Mouse (Mus musculus): ENCODE results near the gene Bcor.

Gene Bcor

DNA sequence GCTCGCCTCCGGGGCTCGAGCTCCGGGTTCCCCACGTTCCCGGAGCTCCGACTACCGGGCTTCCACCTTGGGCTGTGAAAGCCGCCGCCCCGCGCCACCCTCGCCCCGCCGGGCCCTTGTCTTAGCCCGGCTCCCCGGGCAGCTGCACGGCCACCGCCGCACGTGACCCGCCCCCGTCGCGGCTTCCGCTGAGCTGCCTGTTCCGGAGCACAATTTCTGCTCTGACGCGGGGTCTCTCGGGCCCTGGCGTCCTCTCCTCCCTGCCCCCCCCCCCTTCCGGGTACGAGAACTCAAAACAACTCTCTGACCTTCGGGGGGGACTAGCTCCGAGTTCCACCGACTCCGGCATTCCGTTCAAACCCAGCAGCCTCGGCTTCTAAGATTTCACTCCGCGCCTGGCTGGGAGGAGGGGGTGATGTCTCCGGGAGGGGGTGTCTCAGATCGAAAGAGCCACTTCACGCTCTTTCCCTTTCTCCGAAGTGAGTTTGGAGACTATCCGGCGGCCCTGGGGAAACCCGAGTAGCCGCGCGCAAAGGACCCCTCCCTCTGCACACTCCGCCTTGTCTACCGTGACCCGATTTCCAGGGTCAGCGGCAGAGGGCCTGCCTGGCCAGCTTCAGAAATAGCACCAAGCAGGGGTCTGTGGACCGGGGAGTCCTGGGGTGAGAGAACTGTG is at the start of gene Bcor:
Bcor (minus strand) TSS at position 375 of the 676 bp plus-strand sequence.
- DNase-seq (ENCODE audit: low spot score), result peak; percentile 57

GRCm38 (mm10) chrX:12202951-12203350 is 42.8 kb upstream of the Bcor start:
- no peak for DNase-seq (ENCODE audit: low spot score)

- no peak for DNase-seq (ENCODE audit: low spot score)
Observed at GRCm38 (mm10) chrX:12201111-12201510, 41.0 kb upstream of the Bcor start.

GRCm38 (mm10) chrX:12195234-12195919 is 35.2 kb upstream of the Bcor start:
- DNase-seq (ENCODE audit: low spot score), result no peak

- DNase-seq (ENCODE audit: low spot score), result no peak
Observed at GRCm38 (mm10) chrX:12192343-12192742, 32.2 kb upstream of the Bcor start.

- DNase-seq (ENCODE audit: low spot score), result no peak
Observed at GRCm38 (mm10) chrX:12189511-12189910, 29.4 kb upstream of the Bcor start.

GRCm38 (mm10) chrX:12175198-12175960 is 15.2 kb upstream of the Bcor start:
- no peak for DNase-seq (ENCODE audit: low spot score)

DNA sequence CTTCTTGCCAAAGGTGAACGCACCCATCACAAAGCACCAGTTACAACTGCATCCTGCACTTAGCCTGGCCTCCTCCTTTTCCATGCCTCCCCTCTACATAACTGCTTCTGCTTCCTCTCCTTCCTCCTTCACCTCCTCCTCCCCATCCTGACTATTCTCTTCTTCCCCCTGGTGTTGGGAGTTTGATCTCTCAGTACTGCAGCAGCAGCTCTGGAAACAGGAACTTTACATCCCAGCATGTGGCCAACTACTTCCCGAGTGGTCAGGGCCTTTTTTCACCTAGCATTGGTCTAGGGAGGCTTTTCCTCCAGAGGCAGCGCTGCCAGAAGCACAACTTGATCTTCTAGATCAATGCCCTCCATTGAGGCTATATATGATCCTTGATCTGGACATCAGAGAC is 10.0 kb upstream of the Bcor start:
- DNase-seq (ENCODE audit: low spot score), result no peak

DNA sequence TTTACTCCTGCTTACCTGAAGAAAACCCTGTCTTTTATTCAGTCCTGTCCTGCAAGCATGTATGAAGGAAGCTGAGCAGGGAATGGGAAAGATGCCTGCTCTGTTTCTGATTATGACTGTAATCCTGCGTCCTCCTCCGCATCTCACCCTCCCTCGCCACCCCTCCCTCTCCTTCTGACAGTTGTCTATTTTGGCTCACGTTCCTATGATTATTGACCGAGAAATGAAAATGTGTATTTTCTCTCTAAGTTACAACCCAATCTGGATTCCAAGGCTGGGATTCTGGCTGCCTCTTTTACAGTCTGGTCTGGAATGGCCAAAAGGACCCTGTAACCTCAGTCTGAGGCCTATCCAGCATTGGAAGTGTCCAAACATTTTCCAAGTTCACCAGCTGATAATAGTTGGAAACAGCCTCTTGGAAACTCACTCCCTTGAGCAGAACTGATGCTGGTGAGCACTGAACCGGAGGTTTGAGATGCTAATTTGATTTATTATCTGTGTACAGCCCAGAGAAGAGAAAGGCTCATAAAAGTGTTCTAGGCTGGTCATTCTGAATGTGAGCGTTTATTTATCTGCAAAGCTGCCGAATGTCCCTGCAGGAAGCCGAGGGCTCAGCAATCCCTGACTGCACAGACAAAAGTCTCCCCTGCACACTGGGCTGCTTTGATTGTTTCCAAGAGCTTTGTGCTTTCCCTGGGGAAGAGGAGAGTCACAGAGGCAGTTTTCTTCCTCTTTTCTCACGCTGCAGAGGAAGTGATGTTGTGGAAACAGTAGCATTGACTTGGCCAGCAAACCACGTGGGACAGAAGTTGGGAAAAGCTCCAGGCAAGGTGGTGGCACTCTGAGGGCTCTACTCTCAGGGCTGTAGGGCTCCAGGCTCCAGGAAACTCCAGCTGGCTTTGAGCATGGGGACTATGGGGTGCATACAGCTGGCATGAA is 4.7 kb upstream of the Bcor start:
- no peak for DNase-seq (ENCODE audit: low spot score)

- DNase-seq (ENCODE audit: low spot score), result peak; percentile 41
Observed at GRCm38 (mm10) chrX:12159534-12159881, 647 bp downstream of the Bcor start.

GRCm38 (mm10) chrX:12158821-12159533 is 1.2 kb downstream of the Bcor start:
- peak; percentile 43 for DNase-seq (ENCODE audit: low spot score)

DNA sequence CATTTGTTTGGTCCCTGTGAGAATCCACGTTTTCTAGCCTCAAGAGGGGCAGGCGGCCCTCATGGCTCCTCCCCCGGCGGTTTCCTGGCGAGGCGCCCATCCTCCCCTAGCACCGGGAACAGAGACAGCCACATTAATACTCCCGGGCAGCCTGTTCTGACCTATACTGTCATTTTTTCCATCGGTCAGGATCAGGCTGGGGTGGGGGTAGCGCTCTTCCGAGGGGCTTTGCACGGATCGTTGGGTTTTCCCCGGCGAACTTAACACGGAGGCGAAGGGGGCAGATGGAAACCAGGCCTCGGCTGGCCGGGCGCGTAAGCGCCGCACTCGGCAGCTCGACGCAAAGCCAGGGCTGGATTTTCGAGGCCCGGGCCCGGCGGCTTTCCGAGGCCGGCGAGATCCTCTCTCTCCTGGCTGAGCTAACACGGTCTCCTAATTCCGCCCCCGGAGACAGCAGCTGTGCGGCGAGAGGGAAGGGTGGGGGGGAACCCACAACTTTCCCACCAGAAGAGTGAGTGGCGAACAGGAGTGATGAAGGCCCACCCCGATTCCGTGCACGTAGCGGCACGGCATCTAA is 1.8 kb downstream of the Bcor start:
- peak; percentile 79 for DNase-seq (ENCODE audit: low spot score)

DNA sequence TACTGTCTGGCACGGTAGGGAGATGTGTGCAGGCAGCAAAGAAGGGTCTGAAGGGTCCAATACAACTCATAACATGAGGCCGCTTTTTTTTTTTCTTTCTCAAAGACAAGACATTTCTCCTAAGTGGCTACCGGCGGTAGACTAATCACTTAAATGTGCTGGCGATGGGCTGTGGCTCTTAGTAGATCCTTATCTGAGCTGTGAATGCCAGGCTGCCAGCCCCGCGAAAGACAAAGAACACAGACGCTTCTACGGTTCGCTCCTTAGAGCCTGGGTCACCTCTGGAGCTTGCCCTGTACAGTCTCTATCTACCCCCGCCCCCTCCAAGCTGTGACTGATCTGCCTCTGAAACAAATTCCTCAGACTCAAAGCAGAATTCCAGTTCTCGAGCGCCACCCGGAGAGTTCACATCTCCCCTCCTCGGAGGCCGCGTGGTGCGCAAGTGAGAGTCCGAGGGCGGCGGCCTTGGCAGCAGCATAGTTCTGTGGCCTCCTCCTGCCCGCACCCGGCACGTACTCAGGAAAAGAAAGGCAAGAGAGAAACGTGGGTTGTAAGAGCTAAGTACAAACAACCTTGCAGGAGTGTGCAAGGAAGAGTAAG is 2.7 kb downstream of the Bcor start:
- peak; percentile 61 for DNase-seq (ENCODE audit: low spot score)

DNA sequence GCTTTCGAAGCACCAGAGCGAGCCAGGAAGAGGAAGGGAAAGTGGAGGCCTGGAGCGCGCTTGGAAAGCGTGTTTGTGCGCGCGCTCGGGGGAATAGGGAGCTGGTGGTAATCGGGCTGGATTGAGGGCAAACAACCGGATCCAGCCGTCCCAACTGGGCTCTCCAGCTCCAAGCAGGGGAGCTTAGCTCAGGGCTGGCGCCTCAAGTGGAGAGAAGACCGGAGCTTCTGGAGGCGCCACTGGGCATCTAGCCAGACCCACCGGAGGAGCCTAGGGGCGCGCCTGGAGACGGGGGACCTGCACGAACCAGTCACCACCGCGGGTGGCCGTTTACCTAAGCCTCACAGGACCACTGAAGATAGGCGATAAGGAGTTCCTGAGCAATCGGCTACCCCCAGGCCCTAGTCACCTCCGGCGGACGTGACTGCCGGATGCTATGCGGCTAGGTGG is 4.3 kb downstream of the Bcor start:
- DNase-seq (ENCODE audit: low spot score), result no peak

DNA sequence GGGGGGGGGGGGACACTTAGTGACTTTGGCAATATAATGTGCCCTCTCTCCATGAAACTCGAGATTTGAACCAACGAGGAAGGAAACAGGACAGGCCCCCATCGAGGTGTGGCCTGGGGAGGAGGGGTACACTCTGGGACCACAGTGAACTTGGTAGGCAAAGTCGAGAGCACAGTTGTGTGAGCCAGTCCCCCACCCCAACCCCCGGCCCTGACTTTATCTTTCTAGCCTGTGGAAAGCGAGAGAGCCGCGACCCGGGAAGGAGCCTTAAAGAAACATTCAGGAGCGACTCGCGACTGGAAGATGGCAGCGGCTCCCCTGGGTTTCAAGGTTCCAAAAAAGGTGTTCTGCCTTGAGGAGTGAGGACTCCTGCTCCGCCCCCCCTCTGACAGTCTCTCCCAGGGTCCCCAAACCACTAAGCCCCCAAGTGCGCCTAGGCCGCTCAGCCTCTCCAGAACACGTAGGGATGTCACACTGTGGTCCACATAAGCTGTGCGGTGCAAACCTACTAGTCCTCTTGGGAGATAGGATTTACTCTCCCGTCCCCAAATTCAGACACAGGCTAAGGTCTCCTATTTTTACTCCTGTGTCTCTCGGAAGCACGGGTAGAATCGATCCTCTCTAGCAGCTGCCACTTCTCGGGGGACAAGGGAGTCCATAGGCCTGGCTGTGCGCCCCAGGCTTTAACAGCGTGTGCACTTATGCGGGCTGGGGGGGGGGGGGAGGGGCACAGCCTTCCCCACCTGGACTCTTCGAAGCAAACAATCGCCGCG is 4.9 kb downstream of the Bcor start:
- DNase-seq (ENCODE audit: low spot score), result no peak

GRCm38 (mm10) chrX:12153141-12154095 is 6.7 kb downstream of the Bcor start:
- peak; percentile 46 for DNase-seq (ENCODE audit: low spot score)

DNA sequence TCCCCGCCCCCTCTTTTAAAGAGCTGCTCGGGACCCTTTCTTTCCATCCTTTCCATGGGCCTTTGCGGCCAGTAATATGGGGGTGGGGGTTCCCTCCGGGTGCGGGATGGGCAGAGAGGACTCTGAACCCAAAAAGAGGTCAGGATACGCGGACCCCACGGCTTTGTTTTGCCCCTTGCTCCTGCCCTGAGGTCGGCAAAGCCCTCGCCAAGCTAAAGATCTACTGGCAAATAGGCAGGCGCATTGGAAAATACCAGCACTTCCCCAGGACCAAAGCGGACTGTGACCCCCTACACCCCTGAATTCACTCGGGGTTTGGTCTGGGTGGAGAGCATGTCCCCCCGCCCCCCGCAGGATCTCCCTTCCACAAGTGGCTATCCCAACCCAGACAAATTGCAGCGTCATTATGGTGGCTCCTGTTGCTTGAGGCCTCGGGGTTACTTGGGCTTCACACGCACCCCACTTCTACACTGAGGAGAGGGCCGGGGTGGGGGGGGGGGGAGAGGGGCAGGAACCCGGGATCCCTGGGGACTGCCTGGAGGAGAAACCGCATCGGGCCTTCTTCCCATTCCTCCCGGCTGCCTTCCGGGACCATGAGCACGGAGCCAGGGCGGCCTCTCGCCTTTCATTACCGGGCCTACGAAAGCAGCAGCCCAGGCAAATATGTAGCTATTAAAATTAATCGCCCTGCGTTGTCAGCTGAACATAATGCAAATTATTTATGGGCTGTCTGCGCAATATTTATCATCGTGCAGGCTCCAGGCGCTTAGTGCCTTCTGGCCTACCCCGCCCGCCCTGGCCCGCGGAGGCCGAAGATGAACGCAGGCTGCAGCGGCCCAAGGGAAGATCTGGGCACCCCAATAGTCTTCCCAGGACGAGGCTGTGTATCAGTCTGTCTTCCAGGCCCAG is 7.9 kb downstream of the Bcor start:
- DNase-seq (ENCODE audit: low spot score), result no peak
